Mouse (Mus musculus) right cerebral cortex, postnatal 4 days (tissue): ENCODE measurements around the gene 1700025G04Rik.

Experiments used
- DNase-seq: peaks from one replicate; pipeline ENCODE4 v3.0.0-alpha.2; 2022

1700025G04Rik gene

DNA sequence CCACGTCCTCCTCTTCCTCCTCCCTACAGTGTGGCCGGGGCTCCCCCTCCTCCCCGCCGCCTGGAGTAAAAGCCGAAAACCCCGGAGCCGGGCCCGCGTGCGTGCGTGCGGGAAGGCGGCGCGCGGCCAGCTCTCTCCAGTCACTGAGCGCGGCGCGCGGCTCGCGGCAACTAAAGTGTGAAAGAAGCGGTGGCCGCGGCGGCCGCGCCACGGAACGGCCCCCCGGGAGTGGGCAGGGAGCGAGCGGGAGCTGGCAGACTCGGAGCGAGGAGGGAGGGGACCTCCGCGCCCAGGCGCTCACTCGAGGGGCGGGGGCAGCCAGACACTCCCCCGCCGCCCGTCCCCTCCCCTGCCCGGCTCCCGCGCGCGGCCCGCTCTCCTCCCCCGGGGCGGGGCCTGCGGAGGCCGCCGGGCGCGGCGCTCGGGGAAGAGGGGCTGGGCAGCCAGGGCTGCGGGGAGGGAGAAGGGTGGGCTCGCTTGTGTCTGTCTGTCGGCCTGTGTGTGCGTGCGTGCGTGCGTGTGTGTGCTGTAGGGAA lies at the start of gene 1700025G04Rik:
Gene 1700025G04Rik, minus strand, starts transcription at position 108 of the 536 bp plus-strand sequence.
- peak; percentile 87 for DNase-seq

DNA sequence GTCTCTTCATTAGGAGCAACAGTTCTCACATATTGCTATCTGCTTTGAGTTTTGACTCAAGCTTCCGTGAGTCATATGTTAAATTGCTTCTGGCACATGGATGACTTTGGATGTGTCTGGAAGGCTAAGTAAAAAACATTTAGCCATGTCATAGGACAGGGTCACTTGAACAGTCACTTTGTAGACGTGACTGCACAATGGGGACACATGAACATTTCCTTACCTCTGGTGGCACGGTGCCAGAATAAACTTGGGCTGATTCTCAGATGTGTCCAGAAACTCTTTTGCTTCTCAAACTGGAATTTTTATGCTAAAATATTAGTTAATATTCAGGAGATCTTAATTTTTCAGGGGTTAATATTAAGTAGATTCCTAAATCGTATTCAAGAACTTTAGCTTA lies 49.6 kb upstream of the 1700025G04Rik start:
- DNase-seq, result no peak

DNA sequence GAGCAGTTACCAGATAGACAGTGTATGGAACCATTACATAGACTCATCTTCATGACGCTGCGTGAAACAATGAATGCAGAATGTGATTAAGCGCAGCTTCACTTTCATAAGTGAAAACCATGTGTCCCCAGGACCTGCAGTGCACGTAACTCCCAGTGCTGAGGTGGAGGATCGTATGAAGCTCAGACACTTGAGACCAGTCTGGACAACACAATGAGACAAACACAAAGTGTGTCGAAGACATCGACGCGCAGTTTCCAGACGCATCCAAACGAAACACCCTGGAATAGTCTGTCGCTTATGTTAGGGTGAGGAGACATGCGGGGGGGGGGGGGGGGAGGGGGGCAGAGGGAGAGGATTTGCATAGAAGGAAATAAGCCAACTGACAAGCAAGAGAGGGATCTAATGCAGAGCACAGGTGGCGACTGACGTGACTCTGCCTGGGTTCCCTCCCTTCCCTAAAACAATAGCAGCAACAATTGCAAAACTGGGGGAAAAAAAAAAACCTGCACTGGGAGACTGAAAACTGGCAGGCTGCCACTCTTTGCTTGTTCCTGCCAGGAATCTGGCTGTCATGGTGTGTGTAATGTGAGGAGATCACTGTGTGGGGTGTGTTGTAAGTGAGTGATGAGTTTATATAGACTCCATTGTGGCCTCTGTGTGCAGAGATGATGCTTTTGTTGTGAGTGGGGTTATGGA lies 40.3 kb upstream of the 1700025G04Rik start:
- peak; percentile 51 for DNase-seq

DNA sequence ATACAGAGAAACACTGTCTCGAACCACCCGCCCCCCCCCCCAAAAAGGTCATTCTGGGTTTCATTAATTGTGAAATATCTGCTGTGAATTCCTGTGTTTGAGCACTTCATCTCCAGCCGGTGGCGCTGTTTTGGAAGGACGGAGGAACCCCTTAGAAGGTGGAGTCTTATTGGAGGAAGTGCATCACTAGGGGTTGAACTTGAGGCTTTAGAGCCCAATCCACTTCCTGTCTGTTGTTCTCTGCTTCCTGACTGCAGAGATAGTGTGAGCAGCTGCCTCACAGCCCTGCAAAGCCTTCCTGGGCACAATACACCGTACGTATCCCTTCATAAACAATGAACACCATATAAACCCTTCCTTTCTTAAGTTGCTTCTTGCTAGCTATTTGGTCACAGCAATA lies 35.5 kb upstream of the 1700025G04Rik start:
- DNase-seq, result no peak

DNA sequence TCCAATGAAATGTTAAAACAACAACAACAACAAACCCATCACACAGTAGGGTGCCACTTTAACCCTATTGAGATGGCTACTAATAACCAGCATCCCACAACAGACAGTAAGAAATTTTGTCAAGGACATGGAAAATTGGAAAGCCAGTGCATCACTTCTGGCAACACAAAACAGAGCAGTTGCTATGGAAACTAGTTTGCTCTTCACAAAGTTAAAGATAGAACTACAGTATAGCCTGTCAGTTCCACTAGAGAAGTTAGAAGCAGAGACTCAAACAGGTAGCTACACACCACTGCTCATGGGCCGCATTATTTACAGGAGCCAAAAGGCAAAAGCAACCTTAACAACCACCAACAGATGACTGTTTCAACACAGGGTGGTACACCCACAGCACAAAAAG lies 20.2 kb upstream of the 1700025G04Rik start:
- no peak for DNase-seq

DNA sequence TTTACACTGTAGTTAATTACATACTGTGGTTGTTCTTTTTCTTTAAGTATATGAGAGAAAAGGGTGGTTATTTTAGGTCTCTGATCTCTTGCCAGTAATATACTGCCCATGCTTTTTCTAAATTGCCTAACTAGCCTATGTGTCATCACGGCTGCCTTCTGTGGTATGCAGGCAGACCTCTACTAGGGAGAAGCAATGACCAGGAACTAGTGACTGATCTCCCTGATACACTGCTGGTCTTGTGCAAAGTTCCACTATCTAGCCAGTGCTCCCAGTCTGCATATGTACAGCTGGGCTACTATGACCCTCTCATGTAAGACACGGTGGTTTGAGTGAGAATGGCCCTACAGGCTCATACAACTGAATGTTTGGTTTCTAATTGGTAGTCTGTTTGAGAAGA lies 16.2 kb upstream of the 1700025G04Rik start:
- no peak for DNase-seq

DNA sequence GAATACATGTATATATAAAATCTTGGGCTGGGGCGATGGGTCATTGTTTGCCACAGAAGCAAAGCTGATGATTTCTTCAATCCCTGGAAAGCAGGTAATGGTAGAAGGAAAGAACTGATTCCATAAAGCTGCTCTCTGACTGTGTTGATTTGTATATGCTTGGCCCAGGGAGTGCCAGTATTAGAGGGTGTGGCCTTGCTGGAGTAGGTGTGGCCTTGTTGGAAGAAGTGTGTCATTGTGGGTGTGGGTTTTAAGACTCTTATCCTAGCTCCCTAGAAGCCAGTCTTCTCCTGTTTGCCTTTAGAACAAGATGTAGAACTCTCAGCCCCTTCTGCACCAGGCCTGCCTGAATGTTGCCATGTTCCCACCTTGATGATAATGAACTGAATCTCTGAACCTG lies 15.3 kb upstream of the 1700025G04Rik start:
- DNase-seq, result no peak

DNA sequence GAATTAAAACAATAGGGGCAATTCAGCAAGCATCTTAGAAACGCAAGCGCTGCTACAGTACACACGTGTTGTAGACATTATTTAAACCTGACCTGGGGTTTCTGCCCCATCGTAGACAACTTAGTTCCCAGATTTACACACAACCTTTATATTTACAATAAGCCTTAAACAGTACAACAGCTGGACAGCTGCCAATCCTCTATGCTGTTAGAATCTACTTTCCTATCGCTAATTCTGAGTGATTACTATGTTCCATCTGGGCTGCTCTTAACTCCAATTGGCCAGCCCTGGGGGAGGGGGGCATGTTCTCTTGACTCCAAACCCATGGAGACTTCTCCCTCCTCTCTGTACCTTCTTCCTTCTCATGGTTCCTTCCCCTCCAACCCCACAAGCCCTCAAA lies 11.8 kb upstream of the 1700025G04Rik start:
- no peak for DNase-seq

DNA sequence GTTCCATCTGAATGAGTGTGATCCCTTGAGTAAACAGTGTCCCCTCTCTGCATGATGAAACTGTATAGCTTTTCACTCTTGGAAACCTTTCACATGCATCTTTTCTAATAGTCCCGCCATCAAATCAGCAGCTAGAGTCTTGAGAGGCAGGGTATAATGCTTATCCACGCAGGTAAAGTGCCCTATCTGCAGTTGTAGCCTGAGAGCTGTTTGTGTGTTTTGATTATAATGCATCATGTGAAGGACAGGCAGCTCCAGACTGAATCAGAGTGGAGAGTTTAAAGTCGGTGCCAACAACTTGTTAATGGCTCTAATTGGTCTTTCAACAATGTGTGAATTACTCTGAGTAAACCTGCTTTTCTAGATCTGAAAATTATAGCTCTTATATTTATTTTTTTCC lies 6.1 kb upstream of the 1700025G04Rik start:
- no peak for DNase-seq

DNA sequence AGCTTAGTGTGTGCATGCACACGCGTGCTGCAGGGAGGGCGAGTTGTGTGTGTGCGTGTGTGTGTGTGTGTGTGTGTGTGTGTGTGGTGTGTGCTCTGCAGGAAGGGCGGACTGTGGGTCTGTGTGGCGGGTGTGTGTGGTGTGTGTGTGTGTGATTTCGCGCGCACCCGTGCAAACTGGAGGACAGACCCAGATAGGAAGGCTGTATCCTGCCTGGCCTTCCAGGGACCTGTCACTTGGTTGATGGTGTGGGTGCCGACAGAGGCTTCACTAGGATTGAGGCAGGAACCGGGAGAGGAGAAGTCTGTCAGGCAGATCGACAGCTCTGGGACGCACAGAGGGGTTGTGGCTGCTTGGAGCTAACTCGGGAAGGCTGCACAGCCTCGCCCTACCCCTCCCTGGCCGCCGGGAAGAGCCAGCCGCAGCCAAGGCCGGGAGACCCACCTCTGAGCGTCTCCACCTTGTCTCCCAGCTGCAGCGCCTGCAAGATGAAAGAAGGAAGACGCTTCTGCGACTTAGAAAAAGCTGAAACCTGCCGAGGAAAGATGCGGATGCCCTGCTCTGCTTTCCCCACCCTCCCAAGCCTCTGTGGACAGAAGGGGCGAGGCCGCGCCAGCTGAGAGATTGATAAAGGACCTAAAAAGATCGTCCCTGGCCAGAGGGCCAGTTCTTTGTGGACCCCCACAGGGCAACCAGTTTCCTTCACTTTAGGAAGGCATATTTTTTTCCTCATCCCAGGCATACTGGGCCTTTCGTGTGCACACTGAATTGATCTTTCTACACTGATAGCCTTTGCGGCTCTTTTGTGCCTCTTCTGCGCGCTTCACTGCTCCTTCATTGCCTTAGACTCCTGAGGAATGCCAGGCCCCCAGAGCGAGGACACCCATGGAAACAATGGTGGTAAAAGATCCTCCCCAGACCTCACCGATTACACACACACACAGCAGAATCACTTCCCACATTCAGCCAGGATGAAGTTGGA lies 930 bp upstream of the 1700025G04Rik start:
- DNase-seq, result no peak

DNA sequence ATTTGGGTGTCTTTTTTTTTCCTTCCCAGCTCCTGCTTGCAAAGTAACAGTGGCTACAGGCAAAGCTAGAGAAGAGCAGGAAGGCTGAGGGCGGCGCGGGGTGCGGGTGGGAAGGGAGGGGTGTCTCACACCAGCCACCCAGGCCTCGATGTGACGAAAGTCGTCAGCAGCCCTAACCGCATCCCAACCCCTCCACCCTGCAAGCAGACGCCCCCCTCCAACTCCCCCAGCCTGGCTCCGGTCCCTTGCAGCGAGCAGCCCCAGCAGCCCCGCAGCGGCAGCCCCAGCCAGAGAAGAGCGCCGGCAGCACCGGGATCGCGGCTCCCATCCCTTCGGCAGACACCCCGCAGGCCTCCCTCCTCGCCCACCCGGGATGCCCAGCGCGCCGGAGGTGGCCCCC lies 399 bp downstream of the 1700025G04Rik start:
- peak; percentile 68 for DNase-seq

DNA sequence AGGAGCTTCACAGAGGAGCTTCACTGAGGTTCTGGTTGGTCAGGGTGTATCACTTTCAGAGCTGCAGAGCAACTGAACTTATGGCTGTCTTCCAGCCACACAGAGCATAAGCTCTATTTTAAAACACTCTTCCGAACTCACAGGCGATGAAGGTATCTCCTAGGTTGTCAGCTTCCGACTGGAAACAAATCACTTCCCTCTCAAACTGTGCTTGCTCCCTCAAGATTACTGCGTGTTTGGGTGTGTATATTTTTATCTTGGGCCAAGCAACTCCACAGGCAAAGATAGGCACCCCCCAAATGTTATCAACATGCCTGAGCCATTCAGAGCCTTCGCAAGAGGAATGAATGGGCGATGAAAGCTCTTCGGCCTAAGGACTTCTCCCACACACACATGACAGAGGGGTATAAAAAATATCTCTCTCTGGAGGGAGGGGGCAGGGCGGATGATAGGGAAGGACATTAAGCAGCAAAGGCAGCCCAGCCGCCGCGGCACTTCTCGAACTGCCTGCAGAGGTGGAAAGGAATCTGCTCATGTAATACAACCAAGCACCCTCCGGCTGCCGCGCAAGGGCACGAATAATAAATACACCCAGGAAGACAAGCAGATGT lies 1.0 kb downstream of the 1700025G04Rik start:
- peak; percentile 47 for DNase-seq

DNA sequence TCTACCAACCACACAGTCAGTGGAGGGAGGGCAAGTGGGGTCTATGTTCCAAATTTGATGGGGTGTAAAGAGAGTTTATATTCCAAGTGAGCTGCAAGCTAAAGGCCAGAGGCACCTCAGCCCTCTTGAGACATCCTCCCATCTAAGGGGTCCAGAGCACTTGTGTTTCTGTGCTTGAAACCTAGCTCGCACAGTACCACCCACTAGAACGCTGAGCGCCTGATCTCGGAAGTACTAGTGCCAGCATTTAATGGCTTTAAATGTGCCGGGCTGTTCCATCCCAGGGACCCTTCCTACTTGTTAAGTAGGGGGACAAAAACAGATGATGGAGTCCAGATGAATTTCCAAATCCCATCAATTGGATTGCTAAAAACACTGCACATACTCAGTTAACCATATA lies 1.9 kb downstream of the 1700025G04Rik start:
- no peak for DNase-seq

DNA sequence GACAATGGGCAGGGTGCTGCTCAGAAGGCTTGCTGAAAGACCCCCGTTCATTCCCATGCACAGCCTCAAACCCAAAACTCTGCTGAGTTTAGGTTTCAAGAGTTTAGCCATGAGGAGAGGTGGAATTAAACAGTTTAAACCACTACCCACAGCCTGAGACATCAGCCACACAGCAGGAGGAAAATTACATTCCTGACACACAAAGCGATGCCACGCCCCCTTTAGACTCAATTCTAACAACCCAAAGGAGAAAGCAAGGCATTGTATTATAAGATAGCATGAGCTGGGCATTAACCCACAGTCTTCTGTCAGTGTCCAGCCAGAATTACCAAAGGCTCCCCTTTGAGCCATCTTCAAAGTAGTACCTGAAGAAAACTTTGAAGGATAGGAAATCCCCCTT lies 3.0 kb downstream of the 1700025G04Rik start:
- no peak for DNase-seq

DNA sequence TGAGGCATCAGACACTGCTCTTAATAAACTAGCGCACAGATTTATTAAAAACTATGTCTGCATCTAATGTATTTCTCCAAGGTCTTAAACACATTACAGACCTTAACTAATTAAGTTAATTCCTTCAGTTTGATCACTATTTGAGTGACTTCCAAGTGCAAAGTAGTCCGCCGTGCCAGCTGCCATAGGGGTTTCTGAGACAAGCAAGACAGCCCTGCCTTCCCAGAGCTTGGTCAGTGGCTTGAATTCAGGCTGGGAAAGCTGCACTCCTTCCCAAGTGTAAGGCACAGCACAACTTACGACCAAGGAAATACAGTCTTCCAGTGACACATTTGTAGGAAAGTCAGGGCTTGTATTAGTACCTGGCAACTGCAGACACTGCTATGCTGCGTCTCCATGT lies 4.4 kb downstream of the 1700025G04Rik start:
- DNase-seq, result no peak

DNA sequence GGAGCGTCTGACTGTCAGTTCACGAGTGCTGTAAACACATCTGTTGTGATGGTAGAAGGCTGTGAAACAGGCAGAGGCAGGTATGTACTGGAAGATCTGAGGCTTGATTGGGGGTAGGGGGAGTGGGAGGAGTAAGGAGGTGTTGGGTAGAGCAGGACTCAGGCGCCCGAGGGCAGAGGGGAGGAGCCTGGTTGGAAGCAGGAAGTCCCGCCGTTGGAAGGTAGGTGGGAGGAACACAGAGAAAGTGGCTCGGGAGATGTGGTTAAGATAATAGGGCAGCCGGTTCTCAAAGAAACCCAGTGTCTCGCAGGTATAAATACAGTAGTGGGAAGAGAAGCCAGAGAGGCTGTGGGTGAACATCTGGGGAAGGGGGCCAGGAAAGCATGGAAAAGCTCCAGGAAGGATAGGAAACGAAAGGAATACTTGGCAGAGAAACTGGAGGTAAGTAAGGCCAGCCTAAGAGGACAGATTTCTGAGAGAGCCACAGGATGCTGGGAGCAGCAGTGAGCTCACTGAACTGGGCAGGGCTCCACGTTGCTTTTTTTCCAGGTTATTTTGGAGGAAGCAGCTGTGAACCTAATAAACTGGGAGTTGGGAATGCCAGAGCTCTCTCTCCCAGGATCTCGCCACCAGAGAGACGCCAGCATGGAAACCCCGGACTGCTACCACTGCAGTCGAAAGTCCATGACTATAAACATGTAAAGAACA lies 5.1 kb downstream of the 1700025G04Rik start:
- no peak for DNase-seq

DNA sequence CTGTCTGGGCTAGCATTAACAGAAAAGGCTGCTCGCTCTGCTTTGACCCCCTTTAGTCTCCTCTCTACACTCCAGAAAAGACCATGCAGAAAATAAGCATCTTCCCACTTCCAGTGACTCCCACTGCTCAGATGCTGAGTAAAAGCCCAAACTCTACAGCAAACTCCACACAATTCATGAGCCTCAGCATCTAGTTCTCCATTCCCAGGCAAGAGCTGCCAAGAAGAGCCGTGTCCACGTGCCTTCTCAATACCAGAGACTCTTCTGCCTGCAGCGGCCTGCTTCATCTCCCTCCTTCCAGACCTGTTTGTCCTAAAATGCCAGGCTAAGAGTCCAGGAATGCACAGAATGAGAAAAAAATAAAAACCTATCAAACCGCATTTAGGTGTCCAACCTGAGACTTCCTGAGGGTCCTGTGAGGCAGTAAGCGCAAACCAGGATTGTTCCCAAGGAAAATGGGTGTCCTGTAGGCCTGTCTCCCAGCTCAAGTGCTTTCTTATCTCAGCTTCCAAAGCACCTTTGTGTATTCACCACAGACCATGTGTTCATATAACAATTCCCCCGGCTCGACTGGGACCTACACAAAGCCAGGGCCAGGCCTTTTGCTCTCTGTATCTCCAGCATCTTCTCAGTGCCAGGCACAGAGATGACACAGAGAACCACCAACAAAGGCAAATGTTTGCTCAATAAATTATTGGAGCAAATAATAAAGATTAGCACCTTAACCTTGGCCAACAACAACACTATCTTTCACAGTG lies 7.8 kb downstream of the 1700025G04Rik start:
- no peak for DNase-seq

DNA sequence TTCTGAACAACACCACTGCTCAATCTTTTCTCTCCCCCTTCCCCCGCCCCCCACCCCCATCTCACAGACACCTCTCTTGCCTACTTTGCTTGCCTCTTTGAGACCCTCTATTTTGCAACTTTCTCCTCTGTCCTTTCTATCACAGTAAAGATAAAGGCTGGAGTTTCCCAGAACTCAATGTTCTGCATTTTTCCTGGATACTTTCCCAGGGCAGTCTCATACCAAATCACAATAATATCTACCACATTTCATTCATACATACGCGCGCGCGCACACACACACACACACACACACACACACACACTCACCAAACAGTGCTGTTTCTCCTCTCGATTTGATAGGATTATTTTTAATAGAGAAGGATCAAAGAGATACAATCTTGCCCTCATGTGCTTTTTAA lies 8.8 kb downstream of the 1700025G04Rik start:
- DNase-seq, result no peak

DNA sequence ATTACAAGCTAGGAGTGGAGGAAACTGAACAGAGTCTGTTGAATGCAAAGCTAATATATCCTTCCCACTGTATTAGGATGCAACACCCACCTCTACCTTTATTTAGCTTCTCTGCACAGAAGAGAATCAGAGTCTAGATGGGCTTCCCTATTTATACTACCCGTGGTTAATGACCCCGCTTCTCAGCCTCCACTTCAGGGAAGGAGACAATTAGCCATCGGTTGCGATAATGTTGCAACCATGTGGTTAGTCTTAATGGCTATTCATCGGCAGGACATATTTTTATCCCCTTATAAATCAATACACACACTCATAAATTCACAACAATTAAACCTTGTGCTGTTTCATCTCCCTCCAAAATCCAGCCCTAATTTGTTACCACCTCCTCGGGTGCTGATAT lies 9.7 kb downstream of the 1700025G04Rik start:
- no peak for DNase-seq

DNA sequence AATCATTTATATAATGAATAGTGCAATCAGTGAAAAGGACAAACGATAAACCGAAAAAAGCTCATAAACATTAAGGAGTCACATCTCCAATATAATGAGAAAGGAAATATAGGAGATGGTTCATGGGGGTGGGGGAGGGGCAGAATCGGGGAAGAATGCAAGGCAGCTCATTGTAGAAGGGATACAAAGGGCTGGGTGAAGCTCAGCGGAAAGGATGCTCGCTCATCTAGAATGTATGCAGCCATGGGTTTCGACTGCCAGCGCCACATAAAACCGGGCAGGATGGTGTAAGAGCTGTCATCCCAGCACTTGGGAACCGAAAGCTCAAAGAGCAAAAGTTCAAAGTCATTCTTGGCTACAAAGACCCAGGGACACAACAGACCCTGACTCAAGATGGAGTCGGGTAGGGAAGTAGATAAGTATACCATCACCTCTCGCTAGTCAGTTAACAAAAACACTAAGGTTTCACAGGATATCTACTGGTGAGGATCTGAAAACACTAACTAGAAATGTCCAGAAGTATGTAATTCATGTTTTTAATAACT lies 12.7 kb downstream of the 1700025G04Rik start:
- DNase-seq, result no peak

DNA sequence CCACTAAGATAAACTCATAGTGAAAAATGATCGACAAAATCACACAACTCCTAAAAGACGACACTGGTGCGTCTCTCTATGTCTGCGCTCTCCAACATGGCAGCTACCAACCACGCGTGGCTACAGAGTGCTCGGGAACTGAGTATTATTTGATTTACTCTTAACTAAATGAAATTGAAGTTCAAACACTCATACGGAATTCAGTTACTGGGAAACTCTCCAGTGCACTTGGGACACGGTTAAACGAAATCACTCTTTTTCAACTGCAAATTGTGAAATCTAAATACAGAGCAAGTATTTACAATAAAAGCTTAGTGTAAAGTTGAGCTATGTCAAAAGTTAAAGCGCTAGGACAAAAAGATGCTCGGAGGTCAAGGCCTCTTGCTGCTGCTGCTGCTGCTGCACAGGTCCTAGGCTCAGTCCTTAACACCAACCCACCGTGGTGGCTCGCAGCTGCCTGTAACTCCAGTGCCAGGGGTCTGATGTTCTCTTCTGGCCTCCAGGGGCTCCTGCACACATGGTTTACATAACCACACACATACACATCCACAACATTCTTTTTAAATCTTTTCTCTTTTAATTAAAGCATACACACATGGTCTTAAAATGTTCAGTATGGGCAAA lies 13.6 kb downstream of the 1700025G04Rik start:
- DNase-seq, result no peak
